Mouse (Mus musculus): ENCODE measurements around the gene Vmn1r12.
"Not testable (repeated sequence)": the region's sequence is repeated elsewhere in the genome, so short reads cannot be mapped to it uniquely, and the experiment has no call there.

Gene Vmn1r12

DNA sequence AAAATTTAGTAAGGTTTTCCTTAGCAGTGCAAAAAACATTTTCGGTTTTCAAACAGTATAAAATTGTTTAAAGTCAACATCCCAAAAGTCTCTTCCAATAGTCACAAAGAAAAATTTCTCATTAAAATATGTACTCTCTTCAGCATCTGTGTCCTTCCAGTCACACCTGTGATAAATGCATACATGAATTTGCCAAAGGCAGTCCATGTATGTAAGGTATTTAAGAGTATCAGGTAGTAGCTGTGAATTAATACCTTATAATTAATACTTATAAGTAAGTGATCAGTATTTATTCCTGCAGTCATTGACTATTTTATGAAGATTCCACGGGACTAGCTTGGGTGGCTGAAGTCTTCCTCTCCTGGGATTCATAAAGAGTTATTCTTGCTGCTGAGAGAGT, at the start of gene Vmn1r12:
Gene Vmn1r12, plus strand, starts transcription at position 301 of the 400 bp plus-strand sequence.
- DNase-seq (ENCODE audit: low spot score): no peak

- no peak for DNase-seq (ENCODE audit: low spot score)
Measured at GRCm38 (mm10) chr6:57109154-57109553, 47.6 kb upstream of the Vmn1r12 start, which contains the start of gene Vmn1r10. Vmn1r10 (plus strand) TSS chr6:57109454.

GRCm38 (mm10) chr6:57133155-57133554, 23.6 kb upstream of the Vmn1r12 start, which contains the start of gene Vmn1r11:
Vmn1r11 (plus strand) TSS chr6:57133455.
- no peak for DNase-seq (ENCODE audit: low spot score)

- not testable (repeated sequence) for DNase-seq (ENCODE audit: low spot score)
Measured at GRCm38 (mm10) chr6:57190016-57190415, 33.3 kb downstream of the Vmn1r12 start.

DNA sequence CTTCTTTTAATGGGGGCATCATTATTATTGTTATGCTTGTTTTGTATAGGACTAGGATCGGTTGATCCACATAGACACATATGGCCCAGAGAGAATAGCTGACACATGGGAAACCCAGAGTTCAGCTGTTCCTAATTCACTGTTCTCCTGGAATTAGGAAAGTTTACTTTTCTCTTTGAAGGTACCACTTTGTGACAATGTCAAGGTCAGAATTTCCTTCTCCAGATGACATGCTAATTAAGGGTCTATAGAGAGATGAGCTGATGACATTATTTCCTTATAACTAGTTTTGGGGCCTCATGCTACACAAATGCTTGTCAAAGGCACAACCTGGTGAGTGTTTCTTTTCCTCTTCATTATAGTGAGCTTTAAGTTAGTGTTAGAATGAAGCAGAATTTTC, 46.3 kb downstream of the Vmn1r12 start, which contains the start of gene Vmn1r13:
Gene Vmn1r13, plus strand, starts transcription at position 301 of the 400 bp plus-strand sequence.
- not testable (repeated sequence) for DNase-seq (ENCODE audit: low spot score)
